Mouse (Mus musculus) megakaryocyte, embryonic 14.5 days (primary cell): Measurements from ENCODE around the gene Dzip1.

Experiments used
- FLI1 ChIP-seq: IDR thresholded peaks from 2 replicates; pipeline ENCODE4 v1.6.1; 2012; ENCODE audit warnings: low read length, inconsistent platforms, mixed read lengths
- GATA1 ChIP-seq: IDR thresholded peaks from 3 replicates; pipeline ENCODE4 v1.6.1; 2012; ENCODE audit warnings: mixed read lengths, low read length, inconsistent platforms, borderline replicate concordance

DNA sequence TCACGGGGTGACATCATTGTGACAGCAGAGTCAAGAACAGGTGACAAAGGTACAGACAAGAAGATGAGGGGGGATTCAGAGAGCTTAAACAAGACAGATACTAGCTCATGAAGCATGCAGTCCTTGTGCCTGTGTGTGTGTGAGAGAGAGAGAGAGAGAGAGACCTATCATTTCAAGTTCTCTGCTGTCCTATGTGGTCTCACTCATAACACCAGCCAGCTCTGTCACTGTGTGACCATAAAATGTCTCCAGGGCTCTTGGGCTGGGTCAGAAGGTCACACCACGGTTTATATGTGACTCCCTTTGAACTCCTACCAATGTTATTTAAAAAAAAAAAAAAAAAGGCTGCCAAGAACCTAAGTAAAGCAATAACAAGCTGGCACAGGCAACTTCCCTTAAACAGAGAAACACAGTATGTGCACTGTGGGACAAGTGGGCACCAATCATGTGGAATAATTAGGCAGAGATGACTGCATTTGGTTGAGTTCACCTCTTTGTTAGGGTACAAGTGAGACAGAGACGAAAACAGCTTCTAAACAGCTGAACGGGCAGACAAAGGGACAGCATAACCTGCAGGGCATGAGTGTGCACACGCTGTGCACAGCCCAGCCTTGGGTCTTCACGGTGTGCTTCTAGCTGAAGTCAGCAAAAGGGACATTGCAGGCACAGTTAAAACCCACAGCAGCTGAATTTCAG, 21.2 kb downstream of the Dzip1 start:
- TF ChIP-seq FLI1 (no peak), GATA1 (no peak)
